Mouse (Mus musculus): ENCODE data around the gene Csrnp1.
"Not testable (repeated sequence)": the region's sequence is repeated elsewhere in the genome, so short reads cannot be mapped to it uniquely, and the experiment has no call there.

Csrnp1 gene

DNA sequence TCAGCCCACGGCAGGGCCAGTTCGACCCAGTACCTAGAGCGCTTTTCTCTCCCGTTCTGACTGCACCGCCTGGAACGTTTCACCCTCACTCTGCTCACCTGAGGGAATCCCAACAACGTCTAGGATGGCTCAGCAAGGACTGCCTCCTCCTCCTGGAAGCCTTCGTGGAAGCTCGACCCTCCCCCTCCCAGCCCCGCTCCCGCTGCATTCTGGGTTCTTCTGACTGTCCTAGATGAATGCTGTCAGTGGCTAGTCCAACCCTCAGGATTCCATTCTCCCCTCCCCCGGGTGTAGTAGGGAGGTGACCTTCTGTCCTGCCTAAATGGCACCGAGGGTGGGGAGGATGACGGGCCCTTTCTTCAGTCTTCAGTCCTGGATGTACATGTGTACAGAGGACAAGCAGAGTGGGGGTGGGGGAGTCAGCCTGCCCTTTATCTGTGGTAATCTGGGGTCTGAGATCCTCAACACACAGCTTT lies at the start of gene Csrnp1:
Gene Csrnp1, minus strand, starts transcription at position 123 of the 476 bp plus-strand sequence.
- DNase-seq = no peak

- no peak for DNase-seq
These were observed 48.3 kb upstream of the Csrnp1 start for GRCm38 (mm10) chr9:120032710-120033109.

GRCm38 (mm10) chr9:120030421-120030820 lies 46.0 kb upstream of the Csrnp1 start:
- DNase-seq = no peak

DNA sequence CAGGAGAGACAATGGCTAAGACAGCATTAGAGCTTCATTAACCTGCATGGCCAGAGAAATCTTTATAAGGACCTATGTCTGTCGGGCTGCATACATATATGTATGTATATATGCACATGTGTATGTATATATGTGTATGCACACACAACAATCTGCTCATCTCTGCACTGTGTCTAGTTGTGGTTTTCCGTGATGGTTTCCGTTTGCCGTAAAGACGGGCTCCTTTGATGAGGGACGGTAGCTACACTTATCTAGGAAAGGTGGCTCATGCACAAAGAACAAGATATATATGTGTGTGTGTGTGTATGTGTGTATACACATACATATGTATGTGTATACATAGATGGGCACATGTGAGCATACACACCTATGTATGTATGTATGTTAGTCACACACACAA lies 45.4 kb upstream of the Csrnp1 start:
- no peak for DNase-seq

DNA sequence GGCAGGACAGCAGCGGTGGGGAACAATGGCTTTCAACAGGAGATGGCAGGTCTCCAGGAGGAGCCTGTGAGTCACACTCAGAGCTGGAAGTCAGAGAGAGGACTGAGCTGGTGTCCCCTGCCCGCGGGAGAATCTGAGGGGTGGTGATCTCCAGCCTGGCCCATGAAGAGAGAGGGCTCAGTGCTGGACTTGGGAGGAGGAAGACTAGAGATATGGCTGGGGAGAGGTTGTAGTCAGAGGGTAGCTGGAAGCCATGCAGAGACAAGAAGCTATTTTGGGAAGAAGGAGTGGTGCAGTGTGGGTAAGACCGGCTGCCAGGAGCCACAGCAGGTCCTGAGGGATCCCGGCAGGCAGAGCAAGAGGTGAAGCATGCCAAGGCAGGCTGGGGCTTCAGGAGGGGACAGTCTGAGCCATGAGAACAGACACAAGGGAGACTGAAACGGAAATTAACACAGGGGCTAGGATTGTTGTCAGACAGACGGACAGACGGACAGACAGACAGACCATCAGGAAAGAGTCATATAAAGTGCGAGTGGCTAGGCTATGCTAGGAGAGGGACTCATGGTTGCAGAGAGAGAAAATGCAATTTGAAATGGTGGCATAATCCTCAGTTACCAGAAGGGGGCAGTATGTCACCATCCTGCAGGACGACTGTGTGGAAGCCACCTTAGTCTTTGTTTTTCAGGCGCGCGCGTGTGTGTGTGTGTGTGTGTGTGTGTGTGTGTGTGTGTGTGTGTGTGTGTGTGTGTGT lies 43.1 kb upstream of the Csrnp1 start:
- no peak for DNase-seq

DNA sequence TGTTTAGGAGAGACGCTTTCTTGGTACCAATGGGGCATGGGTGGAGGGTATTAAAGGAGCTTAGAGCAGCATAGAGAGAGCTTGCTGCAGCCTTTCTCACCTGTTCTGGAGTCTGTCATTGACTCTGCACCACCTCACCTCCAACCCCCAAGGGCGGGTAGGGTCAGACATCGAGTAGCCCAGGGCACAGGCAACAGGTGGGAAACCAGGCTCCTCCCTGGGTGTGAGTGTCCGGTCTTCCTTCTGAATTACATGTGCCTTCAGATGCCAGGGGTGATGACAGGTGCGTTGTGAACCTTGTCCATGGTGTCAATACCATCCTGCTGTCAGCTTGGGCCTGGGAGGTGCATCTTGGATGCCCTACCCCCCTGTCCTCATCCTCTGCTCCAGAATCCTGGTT lies 40.2 kb upstream of the Csrnp1 start:
- DNase-seq = no peak

- no peak for DNase-seq
These were observed 39.7 kb upstream of the Csrnp1 start for GRCm38 (mm10) chr9:120024171-120024570.

- DNase-seq = no peak
These were observed 38.8 kb upstream of the Csrnp1 start, which contains the start of gene Xirp1 for GRCm38 (mm10) chr9:120023086-120023811. TSS of gene Xirp1 (minus strand) at chr9:120023598.

DNA sequence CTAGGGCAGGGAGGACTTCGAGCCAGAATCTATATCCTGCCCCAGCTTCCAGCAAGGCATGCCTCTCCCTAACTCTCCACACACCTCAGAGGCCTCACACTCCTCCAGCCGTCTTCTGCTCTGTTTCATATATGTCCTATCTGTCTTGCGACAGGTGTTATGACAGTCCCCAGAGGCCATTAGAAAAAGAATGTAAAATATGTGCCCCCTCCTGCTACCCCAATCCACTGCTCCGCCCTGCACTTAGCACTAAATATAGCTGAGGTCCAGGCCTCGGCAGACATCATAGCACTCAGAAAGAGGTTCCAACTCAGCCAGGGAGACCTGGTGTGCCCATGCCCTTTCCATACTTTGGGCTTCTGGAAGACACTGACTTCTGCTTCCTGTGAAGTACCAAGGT lies 36.7 kb upstream of the Csrnp1 start:
- no peak for DNase-seq

- peak; percentile 63 for DNase-seq
These were observed 35.9 kb upstream of the Csrnp1 start for GRCm38 (mm10) chr9:120020285-120020890.

DNA sequence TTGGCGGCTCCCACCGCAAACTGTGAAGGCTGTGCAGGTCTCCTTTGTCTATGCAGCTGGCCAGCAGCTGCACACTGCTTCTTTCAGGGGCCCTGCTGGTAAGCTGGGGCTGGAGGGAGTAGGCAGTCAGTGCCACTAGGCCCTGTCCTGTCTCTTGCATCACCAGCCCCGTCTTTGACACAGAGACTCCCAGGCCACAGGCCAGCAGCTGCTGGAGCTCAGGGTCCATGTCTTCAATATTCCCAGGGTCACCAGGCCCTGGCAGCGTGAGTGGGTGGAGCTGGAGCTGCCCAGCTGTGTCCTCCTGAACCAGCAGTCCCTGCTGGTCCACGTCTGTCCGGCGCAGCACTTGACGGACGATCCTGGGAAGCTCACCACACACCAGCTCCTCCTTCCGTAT lies 32.5 kb upstream of the Csrnp1 start:
- no peak for DNase-seq

DNA sequence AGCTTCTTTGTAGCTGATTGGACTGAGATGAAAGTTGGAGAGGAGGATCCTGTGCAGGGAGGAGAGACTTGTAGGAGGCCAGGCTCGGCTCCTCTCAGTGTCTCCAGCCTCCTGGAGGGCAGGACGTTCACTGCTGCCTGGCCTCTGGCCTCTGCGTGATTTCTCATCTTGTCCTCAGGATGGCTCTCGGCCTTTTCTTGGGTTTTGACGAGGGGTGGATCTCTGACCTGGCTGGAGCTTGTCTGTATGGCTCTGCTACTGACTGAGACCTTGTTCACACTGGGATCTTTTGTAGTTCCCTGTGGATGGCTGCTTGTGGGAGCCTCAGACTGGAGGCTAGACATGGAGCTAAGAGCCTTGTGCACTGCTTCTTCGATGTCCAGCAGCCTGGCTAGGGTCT lies 30.4 kb upstream of the Csrnp1 start:
- no peak for DNase-seq

DNA sequence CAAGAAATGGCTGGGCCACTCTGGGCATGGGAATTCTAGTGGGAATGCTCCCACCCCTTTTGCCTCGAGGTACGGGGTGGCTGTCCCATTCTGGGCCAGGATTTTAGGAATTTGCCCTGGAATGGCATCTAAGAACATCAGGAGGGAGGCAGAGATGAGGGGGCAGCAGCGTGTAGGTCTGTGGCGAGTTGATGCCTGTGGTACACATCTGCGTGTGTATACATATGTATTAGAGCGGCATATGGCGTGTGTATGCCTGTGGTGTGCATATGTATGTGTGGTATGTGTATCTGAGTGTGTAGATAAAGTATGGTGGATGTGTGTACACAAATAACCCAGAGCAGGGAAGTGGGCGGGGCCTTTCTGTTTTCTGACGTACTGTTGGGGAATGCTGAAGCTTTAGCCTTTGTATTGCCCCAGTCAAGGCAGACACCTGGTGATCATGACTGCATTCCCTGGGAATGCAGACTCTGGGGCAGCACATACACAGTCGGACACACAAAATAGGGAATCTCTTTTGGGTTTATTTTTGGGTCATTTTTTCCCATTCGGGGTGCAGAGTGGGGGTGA lies 28.9 kb upstream of the Csrnp1 start:
- DNase-seq = no peak

DNA sequence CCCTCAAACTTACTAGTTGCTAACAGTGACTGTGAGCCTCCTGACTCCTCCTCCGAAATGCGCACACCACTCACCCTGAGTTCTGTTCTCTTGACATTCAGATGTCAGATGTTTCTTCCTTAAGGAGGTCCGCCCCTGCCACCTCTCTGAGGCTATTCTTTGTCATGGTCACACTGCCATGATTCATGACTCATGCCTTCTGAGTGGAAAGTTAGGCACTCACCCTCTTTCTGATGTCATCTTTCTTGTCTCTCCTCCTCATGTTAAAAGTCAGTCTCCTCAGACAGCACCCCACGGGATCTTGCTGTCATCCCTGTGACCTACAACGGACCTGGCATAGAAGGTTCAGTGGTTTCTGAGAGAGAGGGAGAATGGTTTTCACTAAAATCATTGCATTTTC lies 28.3 kb upstream of the Csrnp1 start:
- DNase-seq = no peak

DNA sequence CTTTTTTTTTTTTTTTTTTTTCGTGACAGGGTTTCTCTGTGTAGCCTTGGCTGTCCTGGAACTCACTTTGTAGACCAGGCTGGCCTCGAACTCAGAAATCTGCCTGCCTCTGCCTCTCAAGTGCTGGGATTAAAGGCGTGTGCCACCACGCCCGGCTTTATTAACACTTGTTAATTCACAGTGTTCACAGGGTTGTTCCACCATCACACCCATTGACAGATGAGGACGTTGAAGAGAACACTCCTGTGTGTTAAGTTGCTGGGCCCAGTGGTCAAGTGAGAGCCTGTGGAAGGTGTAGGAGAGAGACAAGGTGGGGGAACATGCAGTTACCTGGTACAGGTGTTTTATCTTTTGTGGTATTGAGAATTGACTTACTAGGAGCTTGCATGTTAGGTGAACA lies 27.7 kb upstream of the Csrnp1 start:
- DNase-seq = not testable (repeated sequence)

DNA sequence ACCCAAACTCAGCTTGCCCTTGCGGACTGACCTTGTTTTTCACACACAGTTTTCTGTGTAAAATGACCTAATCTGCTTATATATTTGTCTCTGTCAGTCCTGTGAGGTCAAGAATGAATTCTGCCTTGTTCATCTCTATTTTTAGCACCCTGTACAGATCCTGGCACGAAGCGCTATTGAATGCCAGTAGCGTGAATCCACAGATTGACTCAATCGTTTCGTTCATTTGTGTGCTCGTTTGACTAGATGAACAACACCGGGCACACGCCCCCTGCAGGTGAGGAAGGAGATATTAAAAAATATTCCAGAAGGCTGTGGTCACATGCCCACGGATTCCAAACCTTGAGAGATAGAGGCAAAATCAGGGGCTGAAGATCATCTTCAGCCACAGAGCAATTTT lies 27.1 kb upstream of the Csrnp1 start:
- DNase-seq = peak; percentile 90

DNA sequence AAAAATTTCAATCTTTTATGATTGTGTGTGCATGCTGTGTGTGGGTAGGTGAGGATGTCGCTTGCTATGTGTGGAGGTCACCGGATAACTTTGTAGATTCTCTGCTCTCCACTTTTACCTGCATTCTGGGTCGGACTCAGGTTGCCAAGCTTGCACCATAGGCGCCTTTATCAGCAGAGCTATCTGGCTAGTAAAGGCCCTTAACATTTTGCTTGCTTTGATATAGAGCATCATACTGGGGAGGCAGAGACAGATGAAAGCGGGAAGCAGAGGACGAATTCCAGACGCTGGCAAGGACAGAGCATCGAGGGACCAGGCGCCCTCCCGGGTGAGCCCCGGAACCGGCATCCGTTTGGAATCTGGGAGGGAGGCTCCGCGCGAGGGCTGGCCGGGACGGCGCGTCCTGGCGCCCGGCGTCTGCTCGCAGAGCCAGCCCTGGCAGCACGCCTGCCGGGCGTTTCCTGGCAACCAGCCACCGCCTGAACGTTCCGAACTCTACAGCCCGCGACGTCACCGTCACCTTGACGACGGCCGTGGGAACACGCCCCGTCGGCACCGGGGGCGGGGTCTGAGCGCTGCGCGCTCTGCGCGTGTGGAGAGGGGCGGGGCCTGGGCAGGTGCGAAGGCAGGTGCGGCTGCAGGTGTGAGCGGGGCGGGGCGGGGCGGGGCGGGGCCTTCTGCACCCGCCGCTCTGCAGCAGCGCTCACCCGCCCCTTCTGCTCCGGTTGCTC lies 26.5 kb upstream of the Csrnp1 start:
- DNase-seq = peak; percentile 96

- DNase-seq = no peak
These were observed 25.4 kb upstream of the Csrnp1 start for GRCm38 (mm10) chr9:120009871-120010270.

GRCm38 (mm10) chr9:120009226-120009841 lies 24.9 kb upstream of the Csrnp1 start:
- no peak for DNase-seq

DNA sequence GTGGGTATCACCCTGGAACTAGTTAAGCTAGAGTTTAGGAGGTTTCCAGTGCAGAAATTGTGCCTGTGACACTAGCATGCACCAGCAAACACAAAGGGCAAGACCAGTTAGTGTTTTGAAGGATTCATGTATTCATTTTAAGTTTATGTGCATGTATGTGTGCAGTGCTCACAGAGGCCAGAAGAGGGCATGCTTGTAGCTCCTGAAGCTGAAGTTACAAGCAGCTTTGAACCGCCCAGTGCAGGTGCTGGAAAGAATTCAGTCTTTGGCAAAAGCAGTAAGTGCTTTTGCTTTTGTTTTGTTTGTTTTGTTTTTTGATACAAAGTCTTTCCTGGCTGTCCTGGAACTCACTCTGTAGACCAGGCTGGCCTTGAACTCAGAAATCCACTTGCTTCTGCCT lies 23.4 kb upstream of the Csrnp1 start:
- no peak for DNase-seq

- DNase-seq = no peak
These were observed 21.5 kb upstream of the Csrnp1 start for GRCm38 (mm10) chr9:120005936-120006335.

GRCm38 (mm10) chr9:120002893-120003292 lies 18.4 kb upstream of the Csrnp1 start:
- DNase-seq = no peak

Measured in layer of hippocampus, adult 9-11 months (tissue).